Mouse (Mus musculus) ZHBTc4 (cell line): ENCODE measurements around the gene Cabp1.
"Not testable (repeated sequence)": the region's sequence is repeated elsewhere in the genome, so short reads cannot be mapped to it uniquely, and the experiment has no call there.

Experiments
- DNase-seq: peaks from one replicate; pipeline ENCODE4 v3.0.0-alpha.2; 2011; ENCODE audit warnings: low read depth, low spot score

The Cabp1 gene

GRCm38 (mm10) chr5:115177866-115178265 is 16.3 kb downstream of the Cabp1 start:
- DNase-seq: no peak

DNA sequence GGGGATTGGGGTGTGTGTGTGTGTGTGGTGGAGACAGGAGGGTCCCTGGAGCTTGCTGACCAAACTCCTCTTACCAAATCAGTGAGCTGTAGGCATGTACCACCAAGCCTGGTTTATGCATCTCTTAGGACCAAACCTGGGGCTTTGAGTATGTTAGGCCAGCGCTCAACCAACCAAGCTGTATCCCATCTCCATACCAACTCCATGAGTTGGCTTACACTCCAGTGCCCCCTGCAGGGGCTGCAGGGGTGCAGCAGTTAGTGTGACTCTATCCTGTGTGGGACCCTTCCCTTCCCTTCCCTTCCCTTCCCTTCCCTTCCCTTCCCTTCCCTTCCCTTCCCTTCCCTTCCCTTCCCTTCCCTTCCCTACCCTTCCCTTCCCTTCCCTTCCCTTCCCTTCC is 19.6 kb downstream of the Cabp1 start:
- DNase-seq: peak; percentile 75

GRCm38 (mm10) chr5:115170150-115170549 is 24.0 kb downstream of the Cabp1 start:
- no peak for DNase-seq

GRCm38 (mm10) chr5:115168641-115169415 is 25.4 kb downstream of the Cabp1 start:
- DNase-seq: no peak

DNA sequence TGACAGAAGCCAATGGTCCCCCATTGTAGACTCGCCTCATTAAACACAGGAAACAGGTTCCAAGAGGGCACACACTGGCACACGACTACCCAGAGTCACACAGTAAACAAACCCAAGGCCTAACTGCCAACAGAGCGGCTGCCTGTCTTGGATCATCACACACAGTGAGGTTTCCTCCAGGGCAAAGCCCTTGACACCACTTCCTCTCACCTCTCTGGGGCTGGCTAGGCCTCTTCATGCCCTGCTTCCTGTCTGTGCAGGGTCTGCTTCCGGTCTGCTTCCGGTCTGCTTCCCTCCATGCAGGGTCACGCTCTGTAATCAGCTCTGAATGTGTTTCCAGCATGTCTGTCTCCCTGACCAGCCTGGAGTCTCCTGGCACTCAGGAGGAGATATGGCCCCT is 26.8 kb downstream of the Cabp1 start:
- no peak for DNase-seq

- DNase-seq: no peak
These were observed 27.4 kb downstream of the Cabp1 start for GRCm38 (mm10) chr5:115166815-115167194.

DNA sequence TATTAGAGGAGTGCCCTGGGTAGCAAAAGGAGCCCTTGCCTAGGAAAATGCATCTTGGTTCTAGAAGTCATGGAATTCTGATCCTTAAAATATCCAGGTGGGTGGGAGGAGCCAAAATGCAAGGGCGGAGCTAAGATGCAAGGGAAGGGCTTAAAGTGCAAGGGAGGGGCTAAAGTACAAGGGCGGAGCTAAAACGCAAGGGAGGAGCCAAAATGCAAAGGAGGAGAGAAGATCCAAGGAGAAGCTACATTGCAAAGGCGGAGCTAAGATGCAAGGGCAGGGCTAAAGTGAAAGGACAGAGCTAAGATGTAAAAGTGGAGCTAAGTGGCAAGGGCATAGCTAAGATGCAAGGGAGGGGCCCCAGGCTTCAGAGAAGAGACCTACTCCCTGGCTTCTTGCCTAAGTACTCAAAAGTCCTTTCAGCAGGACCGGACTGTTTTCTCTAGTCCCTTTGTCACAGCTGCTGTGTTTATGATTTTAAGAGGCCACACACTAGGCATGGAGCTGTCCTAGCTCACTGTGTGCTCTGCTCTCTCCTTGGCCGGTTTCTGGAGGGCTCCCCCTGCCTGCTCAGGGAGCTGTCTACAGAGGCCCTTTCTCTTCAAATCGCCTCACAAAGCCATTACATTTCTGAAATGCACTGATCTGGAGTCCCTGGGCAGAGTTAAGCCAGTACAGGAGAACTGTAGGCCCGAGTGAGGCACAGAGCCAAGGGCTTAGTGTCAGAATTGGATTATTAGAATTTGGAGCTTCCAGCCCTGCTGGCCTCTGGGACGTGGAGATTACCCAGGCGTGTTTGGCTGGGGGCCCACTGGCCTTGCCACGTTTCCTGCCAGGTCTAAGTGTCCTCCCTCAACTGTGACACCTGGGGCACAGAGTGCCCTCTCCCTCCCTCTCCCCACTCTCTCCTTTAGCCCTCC is 28.0 kb downstream of the Cabp1 start:
- peak; percentile 97 for DNase-seq

- DNase-seq: peak; percentile 83
These were observed 28.8 kb downstream of the Cabp1 start for GRCm38 (mm10) chr5:115165351-115165750.

DNA sequence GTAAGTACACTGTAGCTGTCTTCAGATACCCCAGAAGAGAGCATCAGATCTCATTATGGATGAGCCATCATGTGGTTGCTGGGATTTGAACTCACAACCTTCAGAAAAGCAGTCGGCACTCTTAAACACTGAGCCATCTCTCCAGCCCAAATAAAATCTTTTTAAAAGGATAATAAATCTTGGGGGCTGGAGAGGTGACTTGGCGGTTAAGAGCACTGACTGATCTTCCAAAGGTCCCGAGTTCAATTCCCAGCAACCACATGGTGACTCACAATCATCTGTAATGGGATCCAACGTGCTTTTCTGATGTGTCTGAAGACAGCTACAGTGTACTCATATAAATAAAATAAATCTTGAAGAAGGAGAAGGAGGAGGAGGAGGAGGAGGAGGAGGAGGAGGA is 29.7 kb downstream of the Cabp1 start:
- not testable (repeated sequence) for DNase-seq

- DNase-seq: peak; percentile 92
These were observed 30.6 kb downstream of the Cabp1 start for GRCm38 (mm10) chr5:115163563-115163962.

GRCm38 (mm10) chr5:115161940-115162279 is 32.3 kb downstream of the Cabp1 start:
- DNase-seq: not testable (repeated sequence)

DNA sequence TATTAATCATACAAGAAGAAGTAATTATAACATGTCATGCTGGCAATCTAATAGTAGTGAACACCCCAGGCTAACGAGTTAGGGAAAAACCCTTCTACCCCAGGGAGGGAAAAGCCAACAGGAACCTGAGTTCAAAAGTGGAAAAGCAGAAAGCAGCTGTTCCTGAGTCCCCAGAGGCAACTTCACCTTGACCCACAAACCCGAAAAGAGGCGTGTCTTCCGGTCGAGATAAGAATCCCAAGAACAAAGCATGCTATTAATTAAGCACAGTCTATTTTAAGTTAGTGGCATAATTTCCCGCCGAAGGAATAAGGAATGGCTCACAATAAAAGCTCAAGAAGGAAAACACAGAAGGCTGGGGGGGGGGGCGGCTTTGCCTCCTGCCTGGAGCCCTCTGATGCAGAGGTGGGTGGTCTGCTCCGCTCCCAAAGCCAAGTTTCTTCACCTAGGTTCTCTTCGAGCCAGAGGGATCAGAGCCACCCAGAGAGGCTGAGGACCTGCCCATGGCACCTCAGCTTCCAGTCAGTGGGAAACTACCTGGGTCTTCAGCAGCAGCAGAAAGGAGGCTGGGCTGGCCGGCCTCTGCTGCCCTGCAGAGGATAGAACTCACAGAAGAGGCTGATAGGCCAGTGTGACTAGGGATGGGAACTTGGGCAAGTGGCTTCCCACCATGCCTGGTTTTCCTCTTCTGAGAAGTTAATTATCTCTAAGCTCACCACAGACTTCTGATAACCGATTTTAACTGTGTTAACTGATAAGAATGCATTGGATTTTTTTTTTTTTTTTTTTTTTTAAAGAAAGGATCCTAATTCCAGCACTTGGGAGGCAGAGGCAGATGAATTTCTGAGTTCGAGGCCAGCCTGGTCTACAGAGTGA is 32.9 kb downstream of the Cabp1 start:
- DNase-seq: no peak

DNA sequence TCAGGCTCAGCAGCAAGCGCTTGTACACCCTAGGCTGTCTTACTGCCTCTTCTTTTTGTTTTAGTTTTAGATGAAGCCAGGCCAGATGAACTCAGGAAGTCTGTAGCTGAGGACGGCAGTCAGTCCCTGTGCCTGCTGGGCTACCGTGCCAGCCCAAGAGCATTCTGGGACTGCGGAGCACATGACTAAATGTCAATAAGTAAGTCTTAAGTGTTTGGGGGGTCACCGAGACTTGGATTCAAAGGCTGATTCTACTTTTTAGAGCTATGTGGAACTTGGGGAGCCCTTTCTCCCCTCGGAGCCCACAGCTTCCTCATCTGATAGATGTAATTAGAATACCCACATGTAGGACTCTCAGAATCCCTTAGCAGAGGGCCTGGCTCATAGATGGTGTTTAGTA is 33.5 kb downstream of the Cabp1 start:
- no peak for DNase-seq

- no peak for DNase-seq
These were observed 35.0 kb downstream of the Cabp1 start for GRCm38 (mm10) chr5:115159165-115159564.

- DNase-seq: peak; percentile 100
These were observed 35.9 kb downstream of the Cabp1 start, which contains the start of gene Mlec for GRCm38 (mm10) chr5:115158040-115158983. Mlec (minus strand) TSS chr5:115158179.

DNA sequence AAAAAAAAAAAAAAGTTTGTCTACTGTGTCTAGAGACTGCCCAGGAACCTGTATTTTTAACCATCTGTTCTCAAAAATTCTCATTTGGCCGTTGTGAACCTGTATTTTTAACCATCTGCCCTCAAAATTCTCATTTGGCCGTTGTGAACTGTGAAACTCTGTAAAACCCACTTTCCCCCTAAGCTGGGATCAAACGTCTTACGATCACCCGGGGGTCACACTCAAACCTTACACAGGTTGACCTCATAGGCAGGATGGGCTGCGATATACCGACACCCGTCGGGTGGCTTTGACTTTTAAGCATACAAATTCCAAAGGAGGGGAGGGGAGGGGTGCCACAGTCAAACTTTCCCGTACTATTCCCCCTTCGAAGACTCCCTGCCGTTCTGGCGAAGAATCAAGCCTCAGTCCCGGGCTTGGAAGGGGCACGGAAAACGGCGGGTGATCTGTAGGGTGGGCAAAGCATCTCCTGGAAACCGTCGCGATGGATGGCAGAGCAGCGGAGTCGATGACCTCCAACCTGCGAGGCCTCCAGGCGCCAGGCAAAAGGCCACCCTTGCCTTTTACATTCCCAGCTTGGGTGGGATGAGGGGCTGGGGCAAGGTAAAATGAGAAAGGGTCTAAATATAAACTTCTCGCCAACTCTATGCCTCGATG is 37.1 kb downstream of the Cabp1 start:
- peak; percentile 75 for DNase-seq

- DNase-seq: no peak
These were observed 37.8 kb downstream of the Cabp1 start for GRCm38 (mm10) chr5:115156401-115156800.

- no peak for DNase-seq
These were observed 38.4 kb downstream of the Cabp1 start for GRCm38 (mm10) chr5:115155831-115156230.

DNA sequence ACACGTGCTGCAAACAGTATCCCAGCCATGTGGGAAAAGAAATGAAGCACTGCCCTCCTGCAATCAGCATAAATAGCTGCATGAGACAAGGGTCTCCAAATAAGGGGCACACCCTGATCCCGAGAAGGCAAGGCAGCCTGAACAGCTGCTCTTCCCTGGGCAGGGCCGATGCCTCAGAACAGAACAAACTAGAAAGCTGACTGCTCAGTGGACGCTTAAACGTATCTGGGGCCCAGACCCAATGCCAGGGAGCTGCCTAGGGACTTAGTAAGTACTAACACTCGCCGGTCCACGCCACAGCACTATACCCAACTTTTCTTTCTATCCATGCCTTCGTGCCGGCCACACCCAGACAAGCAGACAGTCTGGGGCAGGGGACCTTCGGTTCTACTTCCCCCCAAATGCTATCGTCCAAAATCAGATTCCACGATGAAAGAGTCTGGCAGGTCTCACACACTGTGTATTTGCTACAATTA is 39.0 kb downstream of the Cabp1 start:
- DNase-seq: peak; percentile 82
